Mouse (Mus musculus) forebrain, embryonic 11.5 days (tissue): ENCODE data around the gene Rab3gap2. TPM values are rescaled to one million over a fixed set of nuclear protein-coding genes. Genes with fewer than 3 reads are reported as not detected.
"Not testable (repeated sequence)": the region's sequence is repeated elsewhere in the genome, so short reads cannot be mapped to it uniquely, and the experiment has no call there.

Experiments used
- ATAC-seq: fragments of 200-750 bp; cut with Nextera tagmentation; replicated peaks from 2 replicates; pipeline ENCODE4 v1.8.0; 2017; ENCODE audit warnings: moderate TSS enrichment; ENCODE audit not compliant: low FRiP score
- DNase-seq: peaks from one replicate; pipeline ENCODE4 v3.0.0-alpha.2; 2017; ENCODE audit warnings: low spot score
- H3K27ac ChIP-seq: fragments of 300-500 bp; sonication (generic); 2 replicates; pipeline ENCODE4 v1.5.1; 2014; ENCODE audit warnings: low read depth, low read length
- H3K27me3 ChIP-seq: fragments of 300-500 bp; sonication (generic); 2 replicates; pipeline ENCODE4 v1.6.1; 2014; ENCODE audit warnings: mild to moderate bottlenecking, low read length, mixed read lengths; ENCODE audit not compliant: control insufficient read depth, insufficient read depth
- H3K36me3 ChIP-seq: fragments of 300-500 bp; sonication (generic); 2 replicates; pipeline ENCODE4 v1.6.1; 2014; ENCODE audit warnings: mild to moderate bottlenecking, low read length, moderate library complexity, mixed read lengths; ENCODE audit not compliant: control insufficient read depth, insufficient read depth
- H3K4me1 ChIP-seq: fragments of 300-500 bp; sonication (generic); replicated peaks from 2 replicates; pipeline ENCODE4 v1.6.1; 2014; ENCODE audit warnings: low read length, mixed read lengths; ENCODE audit not compliant: control insufficient read depth, insufficient read depth
- H3K4me2 ChIP-seq: fragments of 300-500 bp; sonication (generic); 2 replicates; pipeline ENCODE4 v1.6.1; 2014; ENCODE audit warnings: low read depth, mild to moderate bottlenecking, low read length, moderate library complexity, mixed read lengths; ENCODE audit not compliant: severe bottlenecking
- H3K4me3 ChIP-seq: fragments of 300-500 bp; sonication (generic); 2 replicates; pipeline ENCODE4 v1.5.1; 2014; ENCODE audit warnings: low read depth, low read length
- H3K9ac ChIP-seq: fragments of 300-500 bp; sonication (generic); 2 replicates; pipeline ENCODE4 v1.6.1; 2014; ENCODE audit warnings: low read length
- H3K9me3 ChIP-seq: fragments of 300-500 bp; sonication (generic); 2 replicates; pipeline ENCODE4 v1.6.1; 2016; ENCODE audit warnings: low read length, mixed read lengths; ENCODE audit not compliant: control insufficient read depth
- WGBS: fragments of 180-500 bp; shearing (Covaris S2); extraction: QIAGEN DNeasy Blood & Tissue Kit; methylation state at CpG from one replicate; pipeline ENCODE4 v1.1.7; 2014; 5-methylcytosine and 5-hydroxymethylcytosine counted together
- polyA plus RNA-seq: library from polyadenylated mRNA; unstranded; fragments of >200 nt; fragmentation: Nextera tagmentation; extraction: Ambion mirVana; gene quantifications from 2 replicates; pipeline ENCODE4 v1.2.1, GENCODE M21; 2014

The Rab3gap2 gene
- polyA plus RNA-seq, 1 experiment from 2014 or later: 23.9 TPM

GRCm38 (mm10) chr1:185314546-185314945 lies 110.6 kb downstream of the Rab3gap2 start:
- peaks cover 2% of the 10 kb centered on the region; the same call in 1 of the 2 replicates for H3K36me3 ChIP-seq
- WGBS: 86% methylated on average over 4 of the region's 4 CpGs

GRCm38 (mm10) chr1:185315846-185316568 lies 112.1 kb downstream of the Rab3gap2 start:
- no peak for DNase-seq
- 90% methylated on average over 16 of the region's 16 CpGs for WGBS
- Histone ChIP-seq H3K36me3 (peaks cover 6% of the 10 kb centered on the region; the same call in 1 of the 2 replicates), H3K27me3 (no peaks in the 10 kb centered on the region), H3K9ac (no peak overlapping the region), H3K27ac (no peak overlapping the region), H3K4me1 (no peaks in the 10 kb centered on the region), H3K4me2 (no peak overlapping the region), H3K4me3 (no peak overlapping the region), H3K9me3 (no peaks in the 10 kb centered on the region)
- no peak for ATAC-seq

More at GRCm38 (mm10) chr1:185314546-185314945, 110.6 kb downstream of the Rab3gap2 start:
- no peaks in the 10 kb centered on the region for H3K27me3 ChIP-seq
- no peak for DNase-seq
- no peak overlapping the region for H3K4me3 ChIP-seq
- H3K9ac ChIP-seq: no peak overlapping the region
- no peaks in the 10 kb centered on the region for H3K4me1 ChIP-seq
- H3K27ac ChIP-seq: no peak overlapping the region
- H3K4me2 ChIP-seq: no peak overlapping the region
- no peak for ATAC-seq
- H3K9me3 ChIP-seq: no peaks in the 10 kb centered on the region

- 67% methylated on average over 3 of the region's 3 CpGs for WGBS
These were observed 123.9 kb downstream of the Rab3gap2 start for GRCm38 (mm10) chr1:185327754-185328345.

GRCm38 (mm10) chr1:185328721-185329610 lies 125.0 kb downstream of the Rab3gap2 start, which contains the start of gene Iars2:
Gene Iars2, minus strand, starts transcription at chr1:185329396.
- DNase-seq (peak; percentile 95), ATAC-seq (peak; percentile 89)
- peaks cover 2% of the 10 kb centered on the region; the same call in 1 of the 2 replicates for H3K4me1 ChIP-seq
- peak within 1 kb of the TSS; percentile 70 for H3K27ac ChIP-seq
- H3K27me3 ChIP-seq: no peaks in the 10 kb centered on the region
- H3K4me3 ChIP-seq: peak within 1 kb of the TSS; percentile 93
- H3K9me3 ChIP-seq: no peaks in the 10 kb centered on the region
- under 1% methylated on average over 76 of the region's 76 CpGs for WGBS
- H3K4me2 ChIP-seq: peak within 1 kb of the TSS; percentile 69
- H3K9ac ChIP-seq: peak within 1 kb of the TSS; percentile 88
- no peaks in the 10 kb centered on the region for H3K36me3 ChIP-seq

More at GRCm38 (mm10) chr1:185327754-185328345, 123.9 kb downstream of the Rab3gap2 start:
- not testable (repeated sequence) for H3K27ac ChIP-seq, H3K27me3 ChIP-seq, ATAC-seq, H3K36me3 ChIP-seq, H3K4me1 ChIP-seq, H3K9me3 ChIP-seq, DNase-seq, H3K9ac ChIP-seq
- Histone ChIP-seq H3K4me3 (peak overlapping the region; percentile 93; the same call in 1 of the 2 replicates), H3K4me2 (peak overlapping the region; percentile 69)

- Histone ChIP-seq H3K4me3 (no peak overlapping the region), H3K36me3 (no peaks in the 10 kb centered on the region), H3K27ac (no peak overlapping the region), H3K9ac (no peak overlapping the region), H3K27me3 (no peaks in the 10 kb centered on the region), H3K4me2 (no peak overlapping the region; the same call in 1 of the 2 replicates), H3K4me1 (peaks cover 2% of the 10 kb centered on the region; the same call in 1 of the 2 replicates), H3K9me3 (no peaks in the 10 kb centered on the region)
- DNase-seq (no peak), ATAC-seq (no peak)
- WGBS: 87% methylated on average over 8 of the region's 8 CpGs
These were observed 125.9 kb downstream of the Rab3gap2 start for GRCm38 (mm10) chr1:185329851-185330250.

GRCm38 (mm10) chr1:185331364-185331763 lies 127.4 kb downstream of the Rab3gap2 start:
- H3K4me3 ChIP-seq: no peak overlapping the region
- 53% methylated on average over 5 of the region's 5 CpGs for WGBS
- H3K4me1 ChIP-seq: peaks cover 2% of the 10 kb centered on the region; the same call in 1 of the 2 replicates
- 0 out of 2 replicates have a peak overlapping the region, but pooled peaks have one; percentile 69 for H3K4me2 ChIP-seq
- no peak overlapping the region for H3K27ac ChIP-seq
- DNase-seq: no peak
- no peaks in the 10 kb centered on the region for H3K9me3 ChIP-seq
- H3K27me3 ChIP-seq: no peaks in the 10 kb centered on the region
- H3K36me3 ChIP-seq: no peaks in the 10 kb centered on the region
- no peak overlapping the region for H3K9ac ChIP-seq
- ATAC-seq: no peak

GRCm38 (mm10) chr1:185331983-185332430 lies 128.1 kb downstream of the Rab3gap2 start, which contains the start of gene Bpnt1:
Gene Bpnt1, plus strand, starts transcription at chr1:185332149.
- Histone ChIP-seq H3K9ac (peak within 1 kb of the TSS; percentile 80), H3K27ac (peak within 1 kb of the TSS; percentile 69), H3K9me3 (no peaks in the 10 kb centered on the region), H3K36me3 (no peaks in the 10 kb centered on the region), H3K4me3 (peak within 1 kb of the TSS; percentile 60), H3K4me2 (peak within 1 kb of the TSS; percentile 69), H3K27me3 (no peaks in the 10 kb centered on the region), H3K4me1 (peaks cover 2% of the 10 kb centered on the region; the same call in 1 of the 2 replicates)
- under 1% methylated on average over 24 of the region's 32 CpGs for WGBS
- peak; percentile 93 for DNase-seq
- peak; percentile 83 for ATAC-seq

- H3K27me3 ChIP-seq: no peaks in the 10 kb centered on the region
- H3K9me3 ChIP-seq: no peaks in the 10 kb centered on the region
- H3K27ac ChIP-seq: no peak overlapping the region
- H3K9ac ChIP-seq: no peak overlapping the region
- H3K4me1 ChIP-seq: peaks cover 2% of the 10 kb centered on the region; the same call in 1 of the 2 replicates
- 93% methylated on average over 5 of the region's 5 CpGs for WGBS
- H3K4me2 ChIP-seq: no peak overlapping the region
- no peaks in the 10 kb centered on the region for H3K36me3 ChIP-seq
- ATAC-seq (no peak), DNase-seq (no peak)
- H3K4me3 ChIP-seq: no peak overlapping the region
These were observed 129.7 kb downstream of the Rab3gap2 start for GRCm38 (mm10) chr1:185333651-185334050.
